Mouse (Mus musculus) myocyte (in vitro differentiated cells): ENCODE measurements around the gene Dgki. TPM values are rescaled to one million over a fixed set of nuclear protein-coding genes. Genes with fewer than 3 reads are reported as not detected.

Source experiments
- H3K27me3 ChIP-seq: one replicate; pipeline ENCODE4 v1.6.1; 2011; ENCODE audit not compliant: control insufficient read depth, insufficient read depth, insufficient read length
- H3K36me3 ChIP-seq: one replicate; pipeline ENCODE4 v1.6.1; 2011; ENCODE audit not compliant: control insufficient read depth, insufficient read depth
- H3K4me2 ChIP-seq: one replicate; pipeline ENCODE4 v1.6.1; 2011; ENCODE audit warnings: low read depth, control low read depth
- H3K4me3 ChIP-seq: one replicate; pipeline ENCODE4 v1.5.1; 2011; ENCODE audit warnings: mild to moderate bottlenecking, control low read depth, moderate library complexity
- H3K79me2 ChIP-seq: one replicate; pipeline ENCODE4 v1.6.1; 2011; ENCODE audit not compliant: control insufficient read depth, insufficient read depth
- H3ac ChIP-seq: one replicate; pipeline ENCODE4 v1.6.1; 2011; ENCODE audit not compliant: control insufficient read depth, insufficient read length
- CEBPB ChIP-seq: IDR thresholded peaks from 2 replicates; pipeline ENCODE4 v1.6.1; 2011; ENCODE audit warnings: mild to moderate bottlenecking, moderate library complexity; ENCODE audit not compliant: poor library complexity, insufficient read depth, severe bottlenecking
- E2F4 ChIP-seq: IDR thresholded peaks from one replicate; pipeline ENCODE4 v1.6.1; 2011; ENCODE audit warnings: mild to moderate bottlenecking, control low read depth, moderate library complexity; ENCODE audit not compliant: insufficient read depth
- MAX ChIP-seq: IDR thresholded peaks from one replicate; pipeline ENCODE4 v1.6.1; 2011; ENCODE audit warnings: low read depth, mild to moderate bottlenecking, control low read depth
- MYOD1 ChIP-seq, 3 experiments: IDR thresholded peaks; one replicate each; pipeline ENCODE4 v1.6.1; 2011; ENCODE audit warnings: control low read depth in 2 of 3, low read depth in 2 of 3, mild to moderate bottlenecking in 2 of 3, moderate library complexity in 1 of 3; ENCODE audit not compliant: insufficient read length in 2 of 3, control insufficient read depth in 1 of 3
- MYOG ChIP-seq, 3 experiments: IDR thresholded peaks; one replicate each; pipeline ENCODE4 v1.6.1; 2011; ENCODE audit warnings: control low read depth in 2 of 3, low read depth in 2 of 3, mild to moderate bottlenecking in 2 of 3; ENCODE audit not compliant: insufficient read length in 2 of 3, control insufficient read depth in 1 of 3, insufficient read depth in 1 of 3
- POLR2A ChIP-seq: IDR thresholded peaks from one replicate; pipeline ENCODE4 v1.6.1; 2011; ENCODE audit warnings: low read depth, mild to moderate bottlenecking, control low read depth, moderate library complexity; ENCODE audit not compliant: insufficient read length
- POLR2AphosphoS2 ChIP-seq: IDR thresholded peaks from one replicate; pipeline ENCODE4 v1.6.1; 2011; ENCODE audit warnings: low read depth, control low read depth; ENCODE audit not compliant: insufficient read length
- REST ChIP-seq: IDR thresholded peaks from one replicate; pipeline ENCODE4 v1.6.1; 2011; ENCODE audit warnings: mild to moderate bottlenecking, control low read depth, moderate library complexity; ENCODE audit not compliant: insufficient read depth, insufficient read length
- SRF ChIP-seq: IDR thresholded peaks from one replicate; pipeline ENCODE4 v1.6.1; 2011; ENCODE audit warnings: low read depth; ENCODE audit not compliant: control insufficient read depth, insufficient read length
- TCF12 ChIP-seq: IDR thresholded peaks from one replicate; pipeline ENCODE4 v1.6.1; 2011; ENCODE audit warnings: mild to moderate bottlenecking, control low read depth; ENCODE audit not compliant: poor library complexity, insufficient read depth, severe bottlenecking
- TCF3 ChIP-seq: IDR thresholded peaks from one replicate; pipeline ENCODE4 v1.6.1; 2011; ENCODE audit warnings: low read depth, control low read depth; ENCODE audit not compliant: insufficient read length
- USF1 ChIP-seq: IDR thresholded peaks from one replicate; pipeline ENCODE4 v1.6.1; 2011; ENCODE audit warnings: low read depth, mild to moderate bottlenecking, control low read depth, moderate library complexity
- polyA plus RNA-seq: library from polyadenylated mRNA; unstranded; fragments of >200 nt; fragmentation: generic; extraction: Trizol; gene quantifications from one replicate; pipeline ENCODE4 v1.2.1, GENCODE M21; 2012; ENCODE audit warnings: missing spikeins

Gene Dgki
- polyA plus RNA-seq, 1 experiment, result 0.02 TPM

DNA sequence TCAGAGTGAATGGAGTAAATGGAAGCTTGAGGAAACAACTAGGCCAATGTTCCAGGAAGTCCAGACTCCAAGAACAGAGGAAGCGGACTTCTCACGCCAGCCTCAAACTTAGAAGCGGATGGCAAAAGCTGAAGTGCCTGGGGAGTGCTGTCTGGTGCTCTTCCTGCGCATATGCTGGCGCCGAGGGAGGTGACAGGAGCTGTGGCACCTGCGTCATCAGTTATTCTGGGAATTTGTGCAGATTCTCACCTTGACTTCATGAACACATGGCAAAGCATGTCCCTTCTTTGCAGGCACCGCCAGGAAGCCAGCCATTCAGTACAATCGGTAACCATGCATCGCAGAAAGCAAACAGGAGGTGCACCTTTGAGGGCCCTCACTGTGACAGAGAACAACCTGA lies 301.0 kb downstream of the Dgki start:
- TF ChIP-seq CEBPB (no peak), USF1 (no peak), MAX (no peak), SRF (no peak), E2F4 (no peak), MYOG (IDR thresholded peaks at IDR 0.05; ENCODE audit: control insufficient read depth in 1 of 3, insufficient read depth in 1 of 3, insufficient read length in 2 of 3, low read depth in 2 of 3) (no peak), TCF12 (no peak), REST (no peak), MYOD1 (IDR thresholded peaks at IDR 0.05; ENCODE audit: control insufficient read depth in 1 of 3, insufficient read length in 2 of 3, low read depth in 2 of 3) (no peak)
- H3K27me3 ChIP-seq, result peaks cover 10% of the 10 kb centered on the region
- no peak overlapping the region for H3K4me3 ChIP-seq
- no peaks in the 10 kb centered on the region for H3K36me3 ChIP-seq
- H3ac ChIP-seq, result no peak overlapping the region
- no peak overlapping the region for H3K4me2 ChIP-seq
- no peaks in the 10 kb centered on the region for H3K79me2 ChIP-seq

DNA sequence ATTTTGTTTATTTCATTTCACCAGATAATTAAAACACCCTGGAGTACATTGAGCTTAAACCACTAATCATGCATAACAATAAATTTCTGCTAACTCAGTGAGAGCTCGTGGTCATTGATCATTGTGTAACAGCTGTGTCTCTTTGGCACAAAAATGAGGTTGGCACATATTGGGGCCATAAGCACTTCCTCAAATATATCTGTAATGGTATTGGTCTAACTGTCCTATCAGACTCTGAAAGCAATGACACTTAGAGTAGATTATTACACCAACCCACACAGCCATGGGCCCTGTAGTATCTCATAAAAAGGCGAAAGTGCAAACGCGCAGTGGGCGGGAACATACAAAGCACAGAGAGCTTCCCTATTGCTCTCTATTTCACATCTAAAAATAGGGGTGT lies 305.7 kb downstream of the Dgki start:
- Histone ChIP-seq H3K4me3 (no peak overlapping the region), H3K27me3 (peaks cover 5% of the 10 kb centered on the region), H3K4me2 (no peak overlapping the region), H3ac (no peak overlapping the region), H3K36me3 (no peaks in the 10 kb centered on the region), H3K79me2 (no peaks in the 10 kb centered on the region)
- TF ChIP-seq MAX, result no peak
- no peak for TF ChIP-seq POLR2A
- TF ChIP-seq CEBPB, result no peak
- no peak for TF ChIP-seq USF1
- no peak for TF ChIP-seq TCF12
- no peak for TF ChIP-seq MYOG (IDR thresholded peaks at IDR 0.05; ENCODE audit: control insufficient read depth in 1 of 3, insufficient read depth in 1 of 3, insufficient read length in 2 of 3, low read depth in 2 of 3)
- no peak for TF ChIP-seq MYOD1 (IDR thresholded peaks at IDR 0.05; ENCODE audit: control insufficient read depth in 1 of 3, insufficient read length in 2 of 3, low read depth in 2 of 3)
- TF ChIP-seq TCF3, result no peak
- TF ChIP-seq REST, result no peak
- TF ChIP-seq POLR2AphosphoS2, result no peak
- no peak for TF ChIP-seq E2F4
- TF ChIP-seq SRF, result no peak

DNA sequence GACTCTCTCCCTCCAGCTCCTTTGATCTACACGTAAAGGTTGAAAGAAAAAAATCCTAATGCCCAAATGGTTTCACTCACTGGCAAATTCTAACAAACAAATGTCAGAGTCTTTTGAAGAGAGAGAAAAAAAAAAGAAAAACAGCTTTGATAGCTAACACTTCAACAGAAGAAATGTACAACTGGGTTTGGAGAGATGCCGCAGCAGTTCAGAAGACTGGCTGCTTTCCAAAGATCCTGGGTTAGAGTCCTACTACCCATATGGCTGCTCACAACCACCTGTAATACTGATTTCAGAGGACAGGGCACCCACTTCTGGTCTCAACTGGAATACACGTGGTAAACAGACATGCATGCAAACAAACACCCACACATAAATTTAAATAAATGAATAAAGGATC lies 309.8 kb downstream of the Dgki start:
- H3K36me3 ChIP-seq, result no peaks in the 10 kb centered on the region
- no peak overlapping the region for H3K4me2 ChIP-seq
- no peak overlapping the region for H3K4me3 ChIP-seq
- no peak overlapping the region for H3ac ChIP-seq
- TF ChIP-seq POLR2AphosphoS2 (no peak), CEBPB (no peak), MYOG (IDR thresholded peaks at IDR 0.05; ENCODE audit: control insufficient read depth in 1 of 3, insufficient read depth in 1 of 3, insufficient read length in 2 of 3, low read depth in 2 of 3) (no peak), USF1 (no peak)
- no peaks in the 10 kb centered on the region for H3K79me2 ChIP-seq
- peaks cover 6% of the 10 kb centered on the region for H3K27me3 ChIP-seq

DNA sequence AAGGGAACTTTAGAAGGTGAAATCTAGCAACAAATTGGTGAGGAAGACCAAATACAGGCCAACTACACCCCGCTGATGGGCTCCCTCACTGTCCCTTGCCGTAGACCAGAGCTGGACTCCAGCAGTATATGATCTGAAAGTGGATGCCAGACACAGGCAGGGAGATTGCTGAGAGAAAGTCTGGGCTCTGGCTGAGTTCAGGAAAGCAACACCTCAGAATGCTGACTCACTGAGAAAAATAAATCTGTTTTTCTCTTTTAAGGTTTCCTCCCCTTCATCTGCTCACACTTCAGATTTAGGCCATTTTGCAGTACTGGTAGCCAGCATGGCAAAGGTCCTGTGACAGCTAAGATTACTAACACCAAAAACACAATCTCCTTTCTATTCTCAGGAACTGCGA lies 311.2 kb downstream of the Dgki start:
- H3K4me3 ChIP-seq, result no peak overlapping the region
- TF ChIP-seq TCF3 (no peak), POLR2AphosphoS2 (no peak), USF1 (no peak), MYOG (IDR thresholded peaks at IDR 0.05; ENCODE audit: control insufficient read depth in 1 of 3, insufficient read depth in 1 of 3, insufficient read length in 2 of 3, low read depth in 2 of 3) (no peak), POLR2A (no peak), TCF12 (no peak), CEBPB (no peak), E2F4 (no peak), SRF (no peak), REST (no peak)
- no peaks in the 10 kb centered on the region for H3K36me3 ChIP-seq
- H3ac ChIP-seq, result no peak overlapping the region
- peaks cover 6% of the 10 kb centered on the region for H3K27me3 ChIP-seq
- no peak overlapping the region for H3K4me2 ChIP-seq
- no peaks in the 10 kb centered on the region for H3K79me2 ChIP-seq

DNA sequence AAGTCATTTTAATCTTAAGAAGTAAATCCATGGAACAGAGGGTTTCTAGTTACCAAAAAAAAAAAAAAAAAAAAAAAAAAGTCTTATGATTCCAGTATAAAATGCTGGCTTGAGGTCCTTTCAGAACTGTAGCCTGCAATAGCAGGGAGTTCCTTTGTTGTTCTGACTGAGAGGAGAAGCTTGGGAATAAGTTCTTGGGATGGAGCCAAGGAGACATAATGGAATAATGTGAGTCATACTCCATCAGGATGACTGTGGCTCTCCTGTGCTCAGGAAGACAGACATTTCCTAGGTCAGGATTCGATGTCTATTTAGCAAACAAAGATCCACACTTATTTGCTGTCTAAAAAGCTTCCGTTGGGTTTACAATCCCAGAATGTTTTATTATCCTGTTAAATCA lies 318.3 kb downstream of the Dgki start:
- TF ChIP-seq MYOG (IDR thresholded peaks at IDR 0.05; ENCODE audit: control insufficient read depth in 1 of 3, insufficient read depth in 1 of 3, insufficient read length in 2 of 3, low read depth in 2 of 3), result no peak
- Histone ChIP-seq H3K4me3 (no peak overlapping the region), H3K27me3 (no peaks in the 10 kb centered on the region), H3K79me2 (no peaks in the 10 kb centered on the region), H3K4me2 (no peak overlapping the region), H3K36me3 (no peaks in the 10 kb centered on the region), H3ac (no peak overlapping the region)

DNA sequence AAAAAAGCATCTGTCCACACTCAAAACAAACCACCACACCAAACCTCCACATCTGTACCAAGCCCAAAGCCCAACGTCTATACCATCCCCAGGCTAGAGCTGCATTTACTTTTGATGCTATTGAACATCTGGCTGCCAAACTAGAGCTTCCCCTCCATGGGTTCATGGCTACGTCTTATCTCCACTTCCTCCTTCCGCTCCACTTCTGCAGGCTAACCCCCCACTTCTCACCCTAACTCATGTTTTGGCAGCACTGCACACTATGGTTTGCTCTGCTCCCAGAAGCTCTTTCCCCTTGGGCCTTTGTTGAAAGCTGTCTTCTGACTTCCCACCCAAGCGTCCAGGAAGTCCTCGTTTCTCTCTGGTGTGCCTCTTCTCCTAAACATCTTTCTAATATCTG lies 319.5 kb downstream of the Dgki start:
- TF ChIP-seq POLR2AphosphoS2 (no peak), TCF3 (no peak), REST (no peak), MAX (no peak), E2F4 (no peak), MYOD1 (IDR thresholded peaks at IDR 0.05; ENCODE audit: control insufficient read depth in 1 of 3, insufficient read length in 2 of 3, low read depth in 2 of 3) (no peak), USF1 (no peak), MYOG (IDR thresholded peaks at IDR 0.05; ENCODE audit: control insufficient read depth in 1 of 3, insufficient read depth in 1 of 3, insufficient read length in 2 of 3, low read depth in 2 of 3) (no peak), TCF12 (no peak), POLR2A (no peak), CEBPB (no peak), SRF (no peak)
- H3K36me3 ChIP-seq, result no peaks in the 10 kb centered on the region

More for the DNA sequence above, 319.5 kb downstream of the Dgki start:
- Histone ChIP-seq H3K4me3 (no peak overlapping the region), H3ac (no peak overlapping the region), H3K79me2 (no peaks in the 10 kb centered on the region), H3K27me3 (no peaks in the 10 kb centered on the region), H3K4me2 (no peak overlapping the region)
